Mouse (Mus musculus): ENCODE data around the gene Gdf15.

The Gdf15 gene

DNA sequence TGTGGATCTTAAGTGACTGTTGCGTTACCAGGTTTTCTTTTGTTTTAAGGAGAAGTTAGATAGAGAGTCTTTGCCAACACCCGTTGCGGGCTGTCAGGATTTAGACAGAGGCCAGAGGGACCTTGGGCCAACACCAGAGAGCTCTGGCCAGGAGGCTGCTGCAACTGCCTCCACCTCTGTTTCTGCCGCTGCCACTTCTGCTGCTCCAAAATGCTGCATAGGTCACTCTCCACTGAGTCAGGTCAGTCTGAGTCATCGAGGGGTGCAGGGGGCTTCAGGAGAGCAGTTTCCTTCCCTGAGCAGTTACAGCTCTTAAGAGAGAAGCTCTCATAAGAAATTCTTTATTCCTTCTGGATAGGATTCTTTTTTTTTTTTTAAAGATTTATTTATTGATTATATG is 5.2 kb downstream of the Gdf15 start:
- no peak for DNase-seq

- peak; percentile 75 for DNase-seq
These were observed 7.2 kb downstream of the Gdf15 start for GRCm38 (mm10) chr8:70625104-70625503.

DNA sequence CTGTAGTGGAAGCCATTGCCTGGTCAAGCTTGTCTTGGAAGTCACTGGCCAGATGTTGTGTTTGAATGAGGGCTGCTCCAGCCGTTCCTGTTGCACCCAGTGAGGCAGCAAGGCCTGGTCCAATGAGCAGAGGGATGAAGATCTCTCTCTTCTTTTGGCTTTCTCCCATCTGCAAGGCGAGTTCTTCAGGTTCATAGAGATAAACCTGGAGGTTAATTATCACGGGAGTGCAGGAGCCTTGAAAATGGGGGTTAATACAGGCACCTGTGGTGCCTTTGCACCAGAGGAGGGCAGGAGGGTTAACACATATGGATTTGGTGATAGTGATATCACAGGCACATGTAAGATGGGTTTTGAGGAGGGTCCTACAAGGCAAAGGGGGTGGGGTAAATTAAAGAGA is 10.0 kb downstream of the Gdf15 start:
- no peak for DNase-seq

GRCm38 (mm10) chr8:70618888-70619334 is 13.3 kb downstream of the Gdf15 start:
- DNase-seq, result peak; percentile 74

DNA sequence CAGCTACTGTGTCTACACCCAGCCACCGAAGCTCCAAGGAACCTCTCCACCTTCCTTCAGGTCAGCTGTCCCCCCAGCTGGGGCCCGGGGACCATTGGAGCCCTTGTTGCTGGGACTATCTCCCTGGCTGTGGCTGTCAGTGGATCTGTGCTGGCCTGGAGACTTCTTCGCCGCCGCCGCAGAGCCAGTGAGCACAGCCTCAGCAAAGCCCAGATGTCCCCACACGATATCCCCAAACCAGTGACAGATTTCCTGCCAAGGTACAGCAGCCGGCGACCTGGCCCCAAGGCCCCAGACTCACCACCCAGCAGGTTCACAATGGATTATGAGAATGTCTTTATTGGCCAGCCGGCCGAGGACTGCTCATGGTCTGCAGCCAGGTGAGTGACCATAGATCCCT is 14.3 kb downstream of the Gdf15 start:
- DNase-seq, result no peak

GRCm38 (mm10) chr8:70616645-70617044 is 15.6 kb downstream of the Gdf15 start:
- DNase-seq, result no peak

GRCm38 (mm10) chr8:70615894-70616293 is 16.4 kb downstream of the Gdf15 start, which contains the start of gene Lrrc25:
Gene Lrrc25 (plus strand): TSS chr8:70616155.
- DNase-seq, result no peak

DNA sequence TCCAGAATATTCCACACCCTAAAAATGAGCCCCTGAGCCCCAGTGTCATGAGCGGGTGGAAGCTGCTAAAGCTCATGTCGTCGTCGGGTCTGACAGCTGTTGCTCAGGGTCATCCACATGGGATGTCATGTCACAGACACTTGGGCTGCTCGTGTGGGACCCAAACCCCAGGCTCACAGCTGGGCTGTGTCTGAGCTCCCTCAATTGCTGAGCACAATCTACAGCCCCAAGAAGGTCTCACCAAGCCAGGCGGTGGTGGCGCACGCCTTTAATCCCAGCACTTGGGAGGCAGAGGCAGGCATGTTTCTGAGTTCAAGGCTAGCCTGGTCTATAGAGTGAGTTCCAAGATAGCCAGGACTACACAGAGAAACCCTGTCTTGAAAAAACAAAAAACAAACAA is 17.0 kb downstream of the Gdf15 start:
- no peak for DNase-seq

GRCm38 (mm10) chr8:70614469-70614868 is 17.8 kb downstream of the Gdf15 start:
- DNase-seq, result peak; percentile 54

DNA sequence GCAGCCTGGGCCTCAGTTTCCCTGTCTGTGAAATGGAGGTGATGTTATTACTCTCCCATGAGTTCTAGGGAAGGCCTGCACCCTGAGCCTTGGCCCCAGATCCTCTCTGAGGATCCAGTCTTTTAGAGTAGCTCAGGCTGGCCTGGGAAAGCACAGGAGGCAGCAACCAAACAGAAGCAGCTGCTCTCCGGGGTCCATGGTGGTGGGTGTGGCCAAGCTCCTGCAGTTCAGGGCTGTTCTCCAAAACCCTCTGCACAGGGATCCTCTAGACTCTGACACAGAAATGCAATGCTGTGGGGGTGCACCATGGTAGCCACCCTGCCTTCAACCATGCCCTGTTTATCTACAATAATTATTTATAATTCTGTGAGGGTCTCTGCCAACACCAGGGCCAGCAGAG is 18.5 kb downstream of the Gdf15 start:
- DNase-seq, result no peak

- DNase-seq, result peak; percentile 94
These were observed 20.4 kb downstream of the Gdf15 start for GRCm38 (mm10) chr8:70611849-70612248.

GRCm38 (mm10) chr8:70610796-70611771 is 21.2 kb downstream of the Gdf15 start:
- peak; percentile 93 for DNase-seq

DNA sequence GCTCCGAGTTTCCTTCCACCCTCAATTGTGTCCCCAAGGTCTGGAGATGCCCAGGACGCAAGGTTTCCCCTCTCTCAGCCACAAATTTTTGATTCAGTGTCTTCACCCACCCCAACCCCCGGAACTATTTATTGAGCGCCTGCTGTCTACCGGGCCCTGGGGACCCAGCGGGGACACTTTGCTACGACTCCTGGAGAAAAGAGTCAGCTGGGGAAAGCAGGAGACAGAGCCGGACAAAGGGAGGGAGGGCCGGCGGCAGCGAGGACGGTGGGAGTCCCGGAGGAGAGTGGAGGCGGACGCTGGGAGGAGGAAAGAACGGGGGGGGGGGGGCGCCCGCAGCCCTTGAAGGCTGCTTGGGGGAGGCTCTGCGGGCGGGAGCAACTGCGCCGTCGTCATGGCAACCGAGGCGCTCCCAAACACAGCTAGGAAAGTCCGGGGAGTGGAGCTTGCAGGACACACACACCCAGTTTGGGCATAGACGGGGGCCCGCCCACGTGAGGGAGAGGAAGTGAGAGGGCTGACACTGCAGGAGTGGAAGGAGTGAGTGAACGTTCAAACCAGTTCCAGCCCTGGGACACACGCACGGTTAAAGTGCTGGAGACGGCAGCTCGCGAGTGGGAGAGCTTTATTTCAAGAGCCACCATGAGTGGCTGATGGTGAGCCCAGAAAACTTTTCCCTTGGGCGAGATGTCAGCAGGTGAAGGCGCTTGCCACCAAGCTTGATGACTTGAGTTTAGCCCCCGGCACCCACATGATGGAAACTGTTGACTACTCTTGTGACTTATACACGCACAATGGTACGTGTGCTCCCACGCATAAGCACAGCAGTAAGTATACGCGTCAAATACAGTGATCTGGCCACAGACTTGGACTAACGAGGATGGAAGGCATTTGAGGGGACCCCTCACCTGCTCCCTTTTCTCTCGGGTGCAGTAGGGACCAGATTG is 22.1 kb downstream of the Gdf15 start:
- peak; percentile 97 for DNase-seq

DNA sequence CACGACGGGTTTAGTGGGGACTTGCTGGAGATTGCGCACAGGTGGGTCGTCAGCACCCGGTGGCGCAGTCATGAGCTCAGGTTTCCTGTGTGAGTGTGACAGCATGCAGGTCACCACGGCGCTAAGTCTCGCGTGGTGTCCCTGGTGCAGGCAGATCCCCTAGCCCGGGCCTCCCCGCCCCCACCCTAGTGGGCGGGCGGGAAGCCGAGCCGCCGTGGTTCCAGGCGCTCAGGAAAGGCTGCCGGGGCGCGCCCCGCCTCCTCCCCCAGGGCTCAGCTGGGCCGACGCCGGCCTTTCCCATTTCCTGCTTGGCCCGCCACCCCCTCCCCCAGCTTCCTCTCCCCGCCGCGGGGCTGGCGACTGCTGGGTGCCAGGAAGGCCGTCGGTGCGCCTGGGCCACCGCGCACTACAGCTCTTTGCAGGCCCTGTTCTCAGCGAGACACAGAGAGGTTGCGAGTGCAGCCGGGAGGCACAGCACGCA is 22.8 kb downstream of the Gdf15 start:
- peak; percentile 97 for DNase-seq

DNA sequence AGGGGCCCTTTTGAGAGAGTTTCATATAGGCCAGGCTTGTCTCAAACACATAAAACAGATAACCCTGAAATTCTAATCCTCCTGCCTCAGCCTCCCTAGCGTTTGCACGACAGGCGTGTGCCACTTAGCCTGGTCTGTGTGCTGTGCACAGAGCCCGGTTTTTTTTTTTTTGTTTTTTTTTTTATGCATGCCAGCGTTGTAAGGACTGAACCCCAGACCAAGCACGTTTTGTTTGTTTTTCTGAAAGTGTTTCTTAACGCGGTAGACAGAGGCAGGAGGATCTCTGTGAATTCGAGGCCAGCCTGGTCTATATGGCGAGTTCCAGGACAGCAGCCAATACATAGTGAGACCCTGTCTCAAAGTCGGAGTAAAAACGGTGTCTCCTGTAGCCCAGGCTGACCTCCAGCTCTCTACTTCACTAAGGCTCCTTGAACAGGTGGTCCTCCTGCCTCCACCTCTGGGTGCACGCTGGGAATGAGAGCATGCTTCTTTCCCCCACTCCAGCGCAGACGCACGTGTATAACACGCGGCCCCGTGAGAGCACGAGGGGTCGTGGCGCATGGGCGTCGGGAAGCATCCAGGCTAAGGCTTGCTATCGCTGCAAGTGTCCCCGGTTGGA is 23.4 kb downstream of the Gdf15 start, which contains the start of gene Ssbp4:
Gene Ssbp4, minus strand, starts transcription at position 124 of the 619 bp plus-strand sequence.
- no peak for DNase-seq

- peak; percentile 65 for DNase-seq
These were observed 24.1 kb downstream of the Gdf15 start for GRCm38 (mm10) chr8:70607898-70608748.

DNA sequence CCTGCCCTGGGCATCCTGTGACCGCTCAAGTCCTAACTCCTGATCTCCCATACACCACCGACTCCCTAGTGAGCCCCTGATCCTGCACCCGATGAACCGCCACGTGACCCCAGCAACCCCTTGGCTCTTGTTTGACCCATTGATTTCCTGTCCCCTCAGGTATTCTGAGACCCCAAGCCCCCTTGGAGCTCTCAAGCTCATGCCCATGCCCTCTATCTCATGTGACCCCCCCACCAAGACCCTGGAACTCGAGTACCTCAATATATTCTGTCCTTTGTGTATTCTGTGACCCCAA is 24.7 kb downstream of the Gdf15 start:
- no peak for DNase-seq

DNA sequence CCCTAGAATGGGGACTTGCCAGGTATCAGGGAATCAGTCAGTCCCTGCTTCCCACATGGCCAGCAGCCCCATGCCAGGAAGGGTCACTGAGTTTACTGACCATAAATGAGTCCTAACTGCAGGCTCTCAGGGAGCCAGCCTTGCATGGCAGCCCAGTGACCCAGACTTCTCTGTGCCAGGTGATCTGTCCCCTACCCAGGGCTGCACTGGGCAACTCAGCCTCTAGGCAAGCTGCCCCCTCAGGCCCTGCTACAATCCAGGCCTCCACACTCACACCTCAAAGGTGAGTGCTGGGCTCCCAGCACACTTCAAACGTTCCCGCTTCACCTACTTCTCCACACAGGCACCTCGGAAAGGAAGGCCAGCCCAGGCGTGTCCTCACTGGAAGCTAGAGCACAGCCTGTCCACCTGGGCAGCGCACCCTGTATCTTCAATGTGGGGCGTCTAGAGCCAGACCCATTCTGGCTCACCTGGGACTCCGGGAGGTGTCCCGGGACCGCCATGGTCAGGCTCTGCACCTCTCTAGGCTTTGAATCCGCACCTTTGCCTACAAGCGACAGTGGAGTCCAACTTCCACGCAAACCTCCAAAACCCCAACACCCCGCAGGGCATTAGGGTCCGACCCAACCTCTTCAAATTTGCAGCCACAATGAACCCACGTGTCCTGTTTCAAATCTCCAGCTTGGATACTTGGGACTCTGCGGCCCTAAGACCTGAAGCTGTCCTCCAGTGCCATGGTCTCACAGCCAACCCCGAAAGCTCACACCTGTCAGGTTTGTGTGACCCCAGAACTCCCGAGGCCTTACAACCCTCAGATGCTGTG is 25.3 kb downstream of the Gdf15 start:
- no peak for DNase-seq

DNA sequence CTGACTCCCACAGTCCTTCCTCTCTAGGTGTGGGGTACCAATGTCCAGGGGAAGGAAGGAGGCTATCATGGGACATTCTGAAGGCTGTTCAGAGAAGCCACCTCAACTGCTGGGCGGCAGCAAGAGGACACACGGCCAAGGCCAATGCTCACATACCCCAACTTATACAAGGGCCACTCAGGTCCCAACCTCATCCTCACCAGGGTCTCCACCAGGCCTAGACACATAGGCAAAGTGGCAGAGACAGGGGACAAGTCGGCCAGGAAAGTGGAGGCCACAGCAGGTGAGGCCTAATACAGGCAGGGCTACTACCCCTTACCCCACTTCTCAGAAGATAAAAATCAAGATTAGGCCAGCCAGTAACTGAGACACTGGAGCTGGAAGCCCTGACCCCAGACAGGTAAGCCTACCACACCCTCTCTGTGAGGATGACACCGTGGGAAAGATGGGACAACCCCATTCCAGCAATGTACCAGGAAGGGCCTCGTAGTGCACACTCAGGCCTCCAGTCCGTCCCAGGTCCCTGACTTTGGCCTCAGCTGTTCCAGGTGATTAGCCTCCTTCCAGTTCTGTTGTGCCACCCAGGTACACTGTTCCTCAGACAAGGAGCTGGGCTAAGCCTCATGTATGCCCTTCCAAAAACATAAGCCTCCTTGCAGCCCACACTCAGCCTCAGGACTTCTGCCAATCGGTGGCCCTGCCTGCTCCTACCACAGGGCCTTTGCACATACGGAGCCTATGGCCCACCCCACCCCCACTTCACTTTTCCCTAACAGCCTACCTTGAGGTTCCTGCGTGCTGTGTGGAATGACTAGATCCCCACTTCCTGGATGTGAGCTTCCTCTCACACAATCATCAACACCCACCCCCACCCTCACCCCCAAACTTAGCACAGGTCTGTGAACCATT is 26.1 kb downstream of the Gdf15 start:
- DNase-seq, result no peak

GRCm38 (mm10) chr8:70604558-70604957 is 27.7 kb downstream of the Gdf15 start:
- no peak for DNase-seq

All from lung, postnatal 10 days (tissue).